Mouse (Mus musculus) E14TG2a.4 (cell line): ENCODE results near the gene Arhgap15.

ENCODE experiments used
- CTCF ChIP-seq: conservative IDR thresholded peaks from 2 replicates; pipeline ENCODE4 v1.5.1; 2014; ENCODE audit warnings: low read length
- POU5F1 ChIP-seq: IDR thresholded peaks from 2 replicates; pipeline ENCODE4 v1.6.1; 2014; ENCODE audit warnings: low read length, borderline replicate concordance

GRCm38 (mm10) chr2:43755899-43756298, 7.3 kb downstream of the Arhgap15 start:
- TF ChIP-seq CTCF, result no peak
- TF ChIP-seq POU5F1, result no peak
